Mouse (Mus musculus) thymus, adult 18-20 months (tissue): ENCODE data around the gene ccdc198.
"Not testable (repeated sequence)": the region's sequence is repeated elsewhere in the genome, so short reads cannot be mapped to it uniquely, and the experiment has no call there.

Experiments used
- DNase-seq, 2 experiments: peaks; one replicate each; pipeline ENCODE4 v3.0.0; 2022; ENCODE audit warnings: mixed read lengths in 2 of 2

The ccdc198 gene

GRCm38 (mm10) chr14:49245126-49245714 is at the start of gene ccdc198:
Gene ccdc198 (minus strand): TSS chr14:49245474.
- DNase-seq = no peak

- no peak for DNase-seq
These were observed 48.7 kb upstream of the ccdc198 start for GRCm38 (mm10) chr14:49293802-49294449.

- DNase-seq = no peak
These were observed 44.9 kb upstream of the ccdc198 start for GRCm38 (mm10) chr14:49290029-49290745.

- no peak for DNase-seq
These were observed 38.7 kb upstream of the ccdc198 start for GRCm38 (mm10) chr14:49283784-49284655.

GRCm38 (mm10) chr14:49278880-49279279 is 33.6 kb upstream of the ccdc198 start:
- DNase-seq = no peak

- DNase-seq = not testable (repeated sequence)
These were observed 33.2 kb upstream of the ccdc198 start for GRCm38 (mm10) chr14:49278479-49278878.

- no peak for DNase-seq
These were observed 32.4 kb upstream of the ccdc198 start for GRCm38 (mm10) chr14:49277642-49278041.

GRCm38 (mm10) chr14:49275376-49275775 is 30.1 kb upstream of the ccdc198 start:
- DNase-seq = no peak

- no peak for DNase-seq
These were observed 20.2 kb upstream of the ccdc198 start for GRCm38 (mm10) chr14:49265286-49266002.

GRCm38 (mm10) chr14:49241522-49241921 is 3.8 kb downstream of the ccdc198 start:
- DNase-seq = no peak

GRCm38 (mm10) chr14:49238206-49238605 is 7.1 kb downstream of the ccdc198 start:
- DNase-seq = no peak

GRCm38 (mm10) chr14:49234788-49235515 is 10.3 kb downstream of the ccdc198 start:
- peak; percentile 7 to 22 for DNase-seq

- no peak for DNase-seq
These were observed 13.4 kb downstream of the ccdc198 start for GRCm38 (mm10) chr14:49231845-49232244.

GRCm38 (mm10) chr14:49226986-49227385 is 18.3 kb downstream of the ccdc198 start:
- DNase-seq = no peak

- no peak for DNase-seq
These were observed 18.8 kb downstream of the ccdc198 start for GRCm38 (mm10) chr14:49226471-49226870.

GRCm38 (mm10) chr14:49221771-49222170 is 23.5 kb downstream of the ccdc198 start:
- DNase-seq = no peak

- DNase-seq = peak; percentile 21 to 60
These were observed 25.7 kb downstream of the ccdc198 start for GRCm38 (mm10) chr14:49219466-49220022.

GRCm38 (mm10) chr14:49218677-49219076 is 26.6 kb downstream of the ccdc198 start:
- no peak for DNase-seq

GRCm38 (mm10) chr14:49210215-49210614 is 35.1 kb downstream of the ccdc198 start:
- DNase-seq = not testable (repeated sequence)

- no peak for DNase-seq
These were observed 44.0 kb downstream of the ccdc198 start for GRCm38 (mm10) chr14:49201073-49201778.
